Mouse (Mus musculus) heart, adult 2 months (tissue): ENCODE measurements around the gene Ctsf. TPM values are rescaled to one million over a fixed set of nuclear protein-coding genes. Genes with fewer than 3 reads are reported as not detected.
A peak's percentile ranks its signal among the peaks of the same experiment; 100 is the strongest.
"Not testable (repeated sequence)": the region's sequence is repeated elsewhere in the genome, so short reads cannot be mapped to it uniquely, and the experiment has no call there.

Experiments used
- DNase-seq, 2 experiments: peaks; one replicate each; pipeline ENCODE4 v3.0.0; 2021
- H3K27ac ChIP-seq: fragments of 200-600 bp; 2 replicates; pipeline ENCODE4 v1.8.1; 2022
- H3K27me3 ChIP-seq: fragments of 200-500 bp; 2 replicates; pipeline ENCODE4 v1.6.1; 2012; ENCODE audit warnings: mild to moderate bottlenecking, low read length, inconsistent platforms, mixed read lengths; ENCODE audit not compliant: control insufficient read depth, insufficient read depth
- H3K36me3 ChIP-seq: fragments of 200-500 bp; 2 replicates; pipeline ENCODE4 v1.6.1; 2012; ENCODE audit warnings: low read length, inconsistent platforms; ENCODE audit not compliant: control insufficient read depth, insufficient read depth
- H3K4me1 ChIP-seq: fragments of 200-500 bp; 2 replicates; pipeline ENCODE4 v1.6.1; 2011; ENCODE audit warnings: low read length; ENCODE audit not compliant: control insufficient read depth, insufficient read depth
- H3K4me3 ChIP-seq: fragments of 200-600 bp; 2 replicates; pipeline ENCODE4 v1.8.1; 2022
- H3K79me2 ChIP-seq: fragments of 200-500 bp; replicated peaks from 2 replicates; pipeline ENCODE4 v1.6.1; 2012; ENCODE audit warnings: mild to moderate bottlenecking, inconsistent platforms, low read length, moderate library complexity, mixed read lengths; ENCODE audit not compliant: control insufficient read depth, insufficient read depth
- H3K9ac ChIP-seq: fragments of 200-500 bp; 2 replicates; pipeline ENCODE4 v1.6.1; 2012; ENCODE audit warnings: low read depth, mild to moderate bottlenecking, control low read depth, inconsistent platforms, low read length, mixed read lengths
- CTCF ChIP-seq: fragments of 200-600 bp; IDR thresholded peaks from 2 replicates; pipeline ENCODE4 v1.8.1; 2022; ENCODE audit warnings: antibody characterized with exemption, mild to moderate bottlenecking, moderate library complexity
- EP300 ChIP-seq: fragments of 200-500 bp; IDR thresholded peaks from 2 replicates; pipeline ENCODE4 v1.6.1; 2011; ENCODE audit warnings: low read depth, low read length, control low read depth; ENCODE audit not compliant: insufficient read depth
- POLR2A ChIP-seq: fragments of 200-500 bp; IDR thresholded peaks from 2 replicates; pipeline ENCODE4 v1.6.1; 2011; ENCODE audit warnings: mild to moderate bottlenecking, low read depth, low read length, control low read depth; ENCODE audit not compliant: insufficient read depth
- WGBS: fragments of 180-500 bp; shearing (Covaris S2); methylation state at CpG from one replicate; pipeline ENCODE4 v1.1.7; 2018; 5-methylcytosine and 5-hydroxymethylcytosine counted together
- intact Hi-C: fragments of 180-260 bp; cut with DNase I; formaldehyde crosslinking; loops from one replicate; pipeline ENCODE4 v1.15.1; 2025
- polyA plus RNA-seq: library from polyadenylated mRNA; depleted of rRNA; stranded (reverse); fragments of >200 nt; gene quantifications from 2 replicates; pipeline ENCODE4 v1.2.3, GENCODE M21; 2012
- total RNA-seq, 2 experiments: library from RNA; stranded (reverse); gene quantifications; 2 replicates each; pipeline ENCODE4 v1.2.3; 2021

Ctsf gene
- total and polyA plus RNA-seq, 3 experiments: 66.6 to 80.8 (median 80.6) TPM

DNA sequence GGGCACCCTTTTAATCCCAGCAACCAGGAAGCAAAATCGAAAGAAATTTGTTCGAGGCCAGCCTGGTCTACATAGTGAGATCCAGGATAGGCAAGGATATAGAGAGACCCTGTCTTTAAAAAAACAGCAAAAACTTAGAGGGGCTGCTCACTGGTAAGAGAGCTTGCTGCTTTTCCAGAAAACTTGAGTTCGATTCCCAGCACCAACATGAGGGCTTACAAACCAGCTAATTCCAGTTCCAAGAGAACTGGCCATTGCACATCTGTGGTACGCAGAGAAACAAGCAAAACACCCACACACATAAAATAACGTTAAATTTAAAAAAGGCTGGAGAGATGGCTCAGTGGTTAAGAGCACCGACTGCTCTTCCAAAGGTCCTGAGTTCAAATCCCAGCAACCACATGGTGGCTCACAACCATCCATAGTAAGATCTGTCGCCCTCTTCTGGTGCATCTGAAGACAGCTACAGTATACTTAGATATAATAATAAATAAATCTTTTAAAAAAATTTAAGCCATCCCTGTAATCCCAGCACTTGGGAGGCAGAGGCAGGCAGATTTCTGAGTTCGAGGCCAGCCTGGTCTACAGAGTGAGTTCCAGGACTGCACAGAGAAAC is 42.5 kb upstream of the Ctsf start:
- Histone ChIP-seq H3K4me3 (peak overlapping the region; percentile 86), H3K27ac (peak overlapping the region; percentile 88), H3K36me3 (peaks cover 14% of the 10 kb centered on the region)
- WGBS: 73% methylated on average over 8 of the region's 8 CpGs
- H3K4me1 ChIP-seq, H3K27me3 ChIP-seq, DNase-seq, H3K9ac ChIP-seq, intact Hi-C loops, H3K79me2 ChIP-seq: not testable (repeated sequence)
- peak; percentile 46 for TF ChIP-seq CTCF

- H3K4me1 ChIP-seq: peaks cover 4% of the 10 kb centered on the region
- TF ChIP-seq CTCF: no peak
- TF ChIP-seq POLR2A: no peak
- TF ChIP-seq EP300: no peak
- no peak for DNase-seq
- peaks cover 5% of the 10 kb centered on the region; the same call in 1 of the 2 replicates for H3K79me2 ChIP-seq
- no peak overlapping the region for H3K27ac ChIP-seq
- WGBS: 79% methylated on average over 6 of the region's 6 CpGs
- H3K36me3 ChIP-seq: peaks cover 14% of the 10 kb centered on the region
- H3K27me3 ChIP-seq: peaks cover 1% of the 10 kb centered on the region; the same call in 1 of the 2 replicates
- no peak overlapping the region for H3K4me3 ChIP-seq
- intact Hi-C loops: no loop called here
- no peak overlapping the region for H3K9ac ChIP-seq
Observed at GRCm38 (mm10) chr19:4813015-4813414, 41.9 kb upstream of the Ctsf start.

- DNase-seq: no peak
- no peak overlapping the region for H3K9ac ChIP-seq
- no peak overlapping the region for H3K4me3 ChIP-seq
- H3K27ac ChIP-seq: no peak overlapping the region
- peaks cover 1% of the 10 kb centered on the region; the same call in 1 of the 2 replicates for H3K27me3 ChIP-seq
- no peaks in the 10 kb centered on the region for H3K79me2 ChIP-seq
- H3K4me1 ChIP-seq: no peaks in the 10 kb centered on the region
- TF ChIP-seq POLR2A (no peak), EP300 (no peak), CTCF (no peak)
- intact Hi-C loops: no loop called here
- H3K36me3 ChIP-seq: no peaks in the 10 kb centered on the region
- WGBS: 53% methylated on average over 1 of the region's 1 CpGs
Observed at GRCm38 (mm10) chr19:4817182-4817835, 37.6 kb upstream of the Ctsf start.

- H3K27ac ChIP-seq: no peak overlapping the region
- no peak overlapping the region for H3K4me3 ChIP-seq
- H3K27me3 ChIP-seq: peaks cover 1% of the 10 kb centered on the region; the same call in 1 of the 2 replicates
- no peaks in the 10 kb centered on the region for H3K79me2 ChIP-seq
- TF ChIP-seq POLR2A: no peak
- TF ChIP-seq CTCF: peak; percentile 61
- TF ChIP-seq EP300: 0 out of 2 replicates have a peak, but pooled peaks have one; percentile 17
- 36% methylated on average over 5 of the region's 5 CpGs for WGBS
- DNase-seq: peak; percentile 80 to 88
- intact Hi-C loops: no loop called here
- H3K9ac ChIP-seq: no peak overlapping the region
- no peaks in the 10 kb centered on the region for H3K4me1 ChIP-seq
- H3K36me3 ChIP-seq: no peaks in the 10 kb centered on the region
Observed at GRCm38 (mm10) chr19:4820678-4821303, 34.1 kb upstream of the Ctsf start.

DNA sequence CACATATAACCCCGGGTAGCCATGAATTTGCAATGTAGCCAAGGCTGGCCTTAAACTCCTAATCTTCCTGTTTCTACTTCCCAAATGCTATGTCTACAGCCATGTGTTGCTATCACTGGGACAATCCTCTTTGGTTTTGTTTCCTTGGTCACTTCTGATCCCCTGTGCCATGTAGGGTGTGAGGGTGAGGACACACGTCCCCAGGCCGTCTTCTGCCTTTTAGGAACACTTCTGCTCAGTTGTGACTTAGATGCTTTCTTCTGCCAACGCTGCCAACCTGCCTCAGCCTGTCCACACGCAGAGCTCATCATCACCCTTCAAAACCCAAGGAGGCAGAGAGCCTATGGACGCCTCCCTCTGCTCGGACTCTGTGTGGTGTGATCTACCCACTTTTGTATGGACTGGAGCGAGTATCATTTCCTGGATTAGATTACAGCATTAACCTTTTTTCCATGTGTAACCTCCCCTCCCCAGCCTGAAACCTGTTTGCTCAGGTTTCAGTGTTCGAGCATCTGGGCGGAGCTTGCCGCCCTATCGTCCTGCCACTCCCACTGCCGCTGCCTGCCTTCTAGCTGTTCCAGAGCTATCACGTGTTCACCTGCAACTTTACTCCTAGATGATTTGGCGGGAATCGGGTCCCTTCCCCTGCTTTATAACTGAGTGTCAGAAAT is 26.4 kb upstream of the Ctsf start:
- Histone ChIP-seq H3K4me1 (no peaks in the 10 kb centered on the region), H3K9ac (no peak overlapping the region), H3K36me3 (no peaks in the 10 kb centered on the region), H3K4me3 (no peak overlapping the region), H3K79me2 (no peaks in the 10 kb centered on the region), H3K27ac (no peak overlapping the region), H3K27me3 (no peaks in the 10 kb centered on the region)
- 67% methylated on average over 16 of the region's 16 CpGs for WGBS
- no peak for TF ChIP-seq EP300
- no peak for TF ChIP-seq POLR2A
- no peak for TF ChIP-seq CTCF
- DNase-seq: no peak
- intact Hi-C loops: no loop called here

DNA sequence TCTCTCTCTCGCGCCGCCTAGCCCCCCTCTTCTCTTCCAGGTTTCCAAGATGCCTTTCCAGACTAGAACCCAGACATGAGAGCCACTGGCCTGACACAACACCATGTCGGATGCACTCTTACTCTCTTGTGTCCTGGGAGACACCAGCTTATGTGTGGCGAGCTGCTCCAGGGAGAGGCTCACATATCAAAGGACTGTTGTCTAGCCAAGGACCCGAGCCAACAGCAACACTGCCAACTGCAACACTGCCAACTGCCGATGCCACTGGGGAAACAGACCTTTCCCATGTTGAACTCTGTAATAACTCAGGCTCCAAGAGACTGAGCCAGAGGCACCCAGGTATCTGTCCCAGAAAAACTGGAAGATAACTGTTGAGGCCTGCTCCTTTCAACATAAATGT is 25.8 kb upstream of the Ctsf start:
- TF ChIP-seq CTCF (no peak), POLR2A (no peak), EP300 (no peak)
- Histone ChIP-seq H3K4me1 (no peaks in the 10 kb centered on the region), H3K79me2 (no peaks in the 10 kb centered on the region), H3K27ac (no peak overlapping the region), H3K9ac (no peak overlapping the region), H3K36me3 (no peaks in the 10 kb centered on the region), H3K4me3 (no peak overlapping the region), H3K27me3 (no peaks in the 10 kb centered on the region)
- DNase-seq: peak; percentile 73 to 79
- 51% methylated on average over 7 of the region's 7 CpGs for WGBS
- intact Hi-C loops: no loop called here
